ENCODE assay signal across 16 mouse cellular contexts in genomic region chr9:22166686-22167085, GRCm38 (mm10). TPM values are rescaled to one million over a fixed set of nuclear protein-coding genes. Genes with fewer than 3 reads are reported as not detected.
DNase-seq lines count a peak whose midpoint lies in the region; ATAC-seq and TF ChIP-seq lines count a peak whose summit lies in the region.
"Had no signal": no experiment of that assay in that cellular context is flagged by ENCODE, and none has a peak within 500 bp of the region (broad histone marks: within the 10 kb centered on the region; RNA-seq: fewer than 3 reads in every experiment).

No protein-coding gene starts in this region.

- peaks cover 9% of the 10 kb centered on the region; the same call in 1 of the 2 replicates for H3K9me3 ChIP-seq in liver, postnatal 0 days (ENCODE audit: low read length)
- H3K9me3 ChIP-seq in liver, embryonic 11.5 days (ENCODE audit: control insufficient read depth, low read length): no peaks in the 10 kb centered on the region
- peaks cover 10% of the 10 kb centered on the region for H3K9me3 ChIP-seq in ES-Bruce4 (replicated peaks; ENCODE audit: control insufficient read depth, insufficient read depth, low read length, poor library complexity, severe bottlenecking)
- H3K9me3 ChIP-seq: neural tube, embryonic 15.5 days had no signal

- no peak for TF ChIP-seq POLR2A in ES-Bruce4 (IDR thresholded peaks at IDR 0.05; ENCODE audit: insufficient read depth, low read length)
- no peak for TF ChIP-seq POLR2A in testis, adult 2 months (IDR thresholded peaks at IDR 0.05; ENCODE audit: control insufficient read depth, low read depth, low read length)

- no peak overlapping the region for H3K9ac ChIP-seq in liver, postnatal 0 days (replicated peaks)
- no peak overlapping the region for H3K9ac ChIP-seq in liver, embryonic 11.5 days (ENCODE audit: low read depth, low read length)
- H3K9ac ChIP-seq in ES-Bruce4 (ENCODE audit: low read depth, poor library complexity, severe bottlenecking): 0 out of 2 replicates have a peak overlapping the region, but pooled peaks have one; percentile 8
- H3K9ac ChIP-seq: limb, embryonic 13.5 days; midbrain, embryonic 12.5 days; neural tube, embryonic 15.5 days had no signal

- H3K27ac ChIP-seq in liver, postnatal 0 days (ENCODE audit: low read depth): no peak overlapping the region
- H3K27ac ChIP-seq in liver, embryonic 11.5 days (ENCODE audit: low read depth, low read length): no peak overlapping the region
- H3K27ac ChIP-seq in ES-Bruce4 (ENCODE audit: insufficient read depth, low read length): peak overlapping the region; percentile 68
- no peak overlapping the region for H3K27ac ChIP-seq in testis, adult 2 months (ENCODE audit: control insufficient read depth, insufficient read depth, low read depth, low read length)
- H3K27ac ChIP-seq: limb, embryonic 13.5 days; midbrain, embryonic 12.5 days; neural tube, embryonic 15.5 days had no signal

- H3K4me2 ChIP-seq in liver, postnatal 0 days (ENCODE audit: low read depth, low read length): no peak overlapping the region
- H3K4me2 ChIP-seq in liver, embryonic 11.5 days: no peak overlapping the region
- H3K4me2 ChIP-seq: limb, embryonic 13.5 days; midbrain, embryonic 12.5 days; neural tube, embryonic 15.5 days had no signal

- TF ChIP-seq CTCF in liver, postnatal 0 days (IDR thresholded peaks at IDR 0.05; ENCODE audit: low read depth): 0 out of 2 replicates have a peak, but pooled peaks have one; percentile 13
- TF ChIP-seq CTCF in ES-Bruce4 (IDR thresholded peaks at IDR 0.05; ENCODE audit: low read depth, low read length): peak; percentile 51
- TF ChIP-seq CTCF in testis, adult 2 months (IDR thresholded peaks at IDR 0.05; ENCODE audit: control insufficient read depth, insufficient read depth, insufficient replicate concordance, low read depth, low read length): peak; percentile 68; the same call in 1 of the 2 replicates

- H3K4me1 ChIP-seq in liver, postnatal 0 days (ENCODE audit: insufficient read depth): peaks cover 7% of the 10 kb centered on the region; the same call in 1 of the 2 replicates
- no peaks in the 10 kb centered on the region; the same call in 1 of the 2 replicates for H3K4me1 ChIP-seq in liver, embryonic 11.5 days (replicated peaks; ENCODE audit: control insufficient read depth, insufficient read depth, low read length)
- peaks cover 6% of the 10 kb centered on the region for H3K4me1 ChIP-seq in ES-Bruce4 (ENCODE audit: control insufficient read depth, insufficient read depth, low read length)
- peaks cover 4% of the 10 kb centered on the region for H3K4me1 ChIP-seq in testis, adult 2 months (ENCODE audit: control insufficient read depth, insufficient read depth, low read length)
- H3K4me1 ChIP-seq: limb, embryonic 13.5 days had no signal

- H3K4me3 ChIP-seq in liver, postnatal 0 days (ENCODE audit: low read depth, low read length): no peak overlapping the region
- no peak overlapping the region for H3K4me3 ChIP-seq in liver, embryonic 11.5 days (ENCODE audit: low read depth, low read length)
- no peak overlapping the region for H3K4me3 ChIP-seq in ES-Bruce4 (ENCODE audit: low read depth, low read length)
- no peak overlapping the region for H3K4me3 ChIP-seq in testis, adult 2 months (ENCODE audit: control insufficient read depth, low read depth, low read length)
- H3K4me3 ChIP-seq: limb, embryonic 13.5 days; midbrain, embryonic 12.5 days; myocyte; neural tube, embryonic 15.5 days had no signal

- no peaks in the 10 kb centered on the region for H3K27me3 ChIP-seq in liver, postnatal 0 days (ENCODE audit: insufficient read depth, low read length)
- peaks cover 8% of the 10 kb centered on the region; the same call in 1 of the 2 replicates for H3K27me3 ChIP-seq in liver, embryonic 11.5 days (replicated peaks; ENCODE audit: control insufficient read depth, insufficient read depth, low read length)
- no peaks in the 10 kb centered on the region for H3K27me3 ChIP-seq in ES-Bruce4 (ENCODE audit: control insufficient read depth, insufficient read depth, low read length, poor library complexity, severe bottlenecking)
- no peaks in the 10 kb centered on the region for H3K27me3 ChIP-seq in testis, adult 2 months (ENCODE audit: control insufficient read depth, insufficient read depth, low read length)
- H3K27me3 ChIP-seq: neural tube, embryonic 15.5 days had no signal

- TF ChIP-seq EP300 in liver, postnatal 0 days (IDR thresholded peaks at IDR 0.05; ENCODE audit: low read depth): no peak
- TF ChIP-seq EP300 in ES-Bruce4 (IDR thresholded peaks at IDR 0.05; ENCODE audit: insufficient read depth, low read depth, low read length): no peak

- WGBS in liver, postnatal 0 days (ENCODE audit: insufficient replicate concordance): 85% methylated on average over 10 of the region's 10 CpGs
- WGBS in liver, embryonic 11.5 days: 88% methylated on average over 10 of the region's 10 CpGs

- ATAC-seq in liver, postnatal 0 days: no peak
- no peak for ATAC-seq in liver, embryonic 11.5 days (replicated peaks; ENCODE audit: low FRiP score)

- H3K36me3 ChIP-seq in liver, postnatal 0 days (replicated peaks; ENCODE audit: insufficient read depth, low read length): no peaks in the 10 kb centered on the region
- H3K36me3 ChIP-seq in liver, embryonic 11.5 days (ENCODE audit: control insufficient read depth, insufficient read depth, low read length): no peaks in the 10 kb centered on the region
- no peaks in the 10 kb centered on the region for H3K36me3 ChIP-seq in ES-Bruce4 (ENCODE audit: control insufficient read depth, insufficient read depth, low read length, poor library complexity, severe bottlenecking)
- no peaks in the 10 kb centered on the region for H3K36me3 ChIP-seq in testis, adult 2 months (ENCODE audit: control insufficient read depth, insufficient read depth, low read length)
- H3K36me3 ChIP-seq: limb, embryonic 13.5 days; midbrain, embryonic 12.5 days; neural tube, embryonic 15.5 days had no signal

- peak; percentile 65 for DNase-seq in heart, adult 11 months
- DNase-seq in heart, adult 9 months (ENCODE audit: low spot score in 2 of 2): no peak
- DNase-seq in liver, postnatal 0 days: no peak
- no peak for DNase-seq in liver, embryonic 11.5 days (ENCODE audit: low spot score)
- no peak for DNase-seq in embryo, embryonic 11 days
- DNase-seq: adrenal gland, postnatal 25 days; cerebellum, adult 18-20 months; lung, adult 18-20 months; thymus, adult 2 months had no signal

RNA-seq across cellular contexts. Expression of gene Pigyl, which starts 10.0 kb away (rescaled TPM):
- 34.9 and 36.6 TPM in 2 replicates for polyA plus RNA-seq in liver, postnatal 0 days (2015; fragmentation: Nextera tagmentation; extraction: Ambion mirVana)
- 66.6 and 67.9 TPM in 2 replicates for polyA plus RNA-seq in liver, embryonic 11.5 days (2014; fragmentation: Nextera tagmentation; extraction: Ambion mirVana)
- 83.8 and 86.5 TPM in 2 replicates for polyA plus RNA-seq in ES-Bruce4 (2011; ENCODE audit: insufficient read depth, insufficient read length, low read depth, missing spikeins)
- 64.8 and 73.5 TPM in 2 replicates for polyA plus RNA-seq in testis, adult 2 months (2012; rRNA removed)

RNA-seq across cellular contexts. Expression of gene Zfp872, which starts 21.2 kb away (rescaled TPM):
- 0.04 TPM in 2 replicates for polyA plus RNA-seq in liver, postnatal 0 days (2015; fragmentation: Nextera tagmentation; extraction: Ambion mirVana)
- polyA plus RNA-seq in liver, embryonic 11.5 days (2014; fragmentation: Nextera tagmentation; extraction: Ambion mirVana): 0.13 and 0.15 TPM in 2 replicates
- polyA plus RNA-seq in ES-Bruce4 (2011; ENCODE audit: insufficient read depth, insufficient read length, low read depth, missing spikeins): 1.2 and 1.4 TPM in 2 replicates
- polyA plus RNA-seq in testis, adult 2 months (2012; rRNA removed): 0.05 and 0.16 TPM in 2 replicates
- polyA plus RNA-seq: frontal cortex, adult 2 months; myocyte had no signal

RNA-seq across cellular contexts. Expression of gene Acp5, which starts 31.2 kb away (rescaled TPM):
- 102 and 108 TPM in 2 replicates for polyA plus RNA-seq in liver, postnatal 0 days (2015; fragmentation: Nextera tagmentation; extraction: Ambion mirVana)
- polyA plus RNA-seq in liver, embryonic 11.5 days (2014; fragmentation: Nextera tagmentation; extraction: Ambion mirVana): 156 and 162 TPM in 2 replicates
- polyA plus RNA-seq in ES-Bruce4 (2011; ENCODE audit: insufficient read depth, insufficient read length, low read depth, missing spikeins): 6.1 and 7.6 TPM in 2 replicates
- 8.2 and 10.7 TPM in 2 replicates for polyA plus RNA-seq in testis, adult 2 months (2012; rRNA removed)

RNA-seq across cellular contexts. Expression of gene Elof1, which starts 49.7 kb away (rescaled TPM):
- polyA plus RNA-seq in liver, postnatal 0 days (2015; fragmentation: Nextera tagmentation; extraction: Ambion mirVana): 72.7 and 75.6 TPM in 2 replicates
- 159 and 169 TPM in 2 replicates for polyA plus RNA-seq in liver, embryonic 11.5 days (2014; fragmentation: Nextera tagmentation; extraction: Ambion mirVana)
- polyA plus RNA-seq in ES-Bruce4 (2011; ENCODE audit: insufficient read depth, insufficient read length, low read depth, missing spikeins): 48.4 and 49.8 TPM in 2 replicates
- polyA plus RNA-seq in testis, adult 2 months (2012; rRNA removed): 1,299 and 1,403 TPM in 2 replicates

RNA-seq across cellular contexts. Expression of gene Zfp809, which starts 58.8 kb away (rescaled TPM):
- polyA plus RNA-seq in liver, postnatal 0 days (2015; fragmentation: Nextera tagmentation; extraction: Ambion mirVana): 4.2 and 4.4 TPM in 2 replicates
- 16.9 and 19.7 TPM in 2 replicates for polyA plus RNA-seq in liver, embryonic 11.5 days (2014; fragmentation: Nextera tagmentation; extraction: Ambion mirVana)
- 34.4 and 41.6 TPM in 2 replicates for polyA plus RNA-seq in ES-Bruce4 (2011; ENCODE audit: insufficient read depth, insufficient read length, low read depth, missing spikeins)
- 8.5 and 9.4 TPM in 2 replicates for polyA plus RNA-seq in testis, adult 2 months (2012; rRNA removed)

Comparison
In these comparisons a context has a peak if more than half of its experiments do, and no peak if none do; other contexts are left out.
1. CTCF ChIP-seq: peak in every context shown above with its lines; median percentile 68 in testis, adult 2 months; 51 in ES-Bruce4; 13 in liver, postnatal 0 days.